Mouse (Mus musculus) embryonic facial prominence, embryonic 15.5 days (tissue): ENCODE results near the gene Magi2. TPM values are rescaled to one million over a fixed set of nuclear protein-coding genes. Genes with fewer than 3 reads are reported as not detected.
A peak's percentile ranks its signal among the peaks of the same experiment; 100 is the strongest.

ENCODE experiments used
- ATAC-seq: fragments of 200-750 bp; cut with Nextera tagmentation; 2 replicates; pipeline ENCODE4 v1.8.0; 2017; ENCODE audit warnings: low read depth, moderate TSS enrichment; ENCODE audit not compliant: insufficient number of reproducible peaks, low FRiP score, low TSS enrichment
- H3K27ac ChIP-seq: fragments of 300-500 bp; sonication (generic); replicated peaks from 2 replicates; pipeline ENCODE4 v1.5.1; 2015; ENCODE audit warnings: mild to moderate bottlenecking, inconsistent platforms
- H3K27me3 ChIP-seq: fragments of 300-500 bp; sonication (generic); 2 replicates; pipeline ENCODE4 v1.6.1; 2015; ENCODE audit warnings: inconsistent platforms
- H3K36me3 ChIP-seq: fragments of 300-500 bp; sonication (generic); 2 replicates; pipeline ENCODE4 v1.6.1; 2015; ENCODE audit warnings: mild to moderate bottlenecking, inconsistent platforms
- H3K4me1 ChIP-seq: fragments of 300-500 bp; sonication (generic); 2 replicates; pipeline ENCODE4 v1.6.1; 2015; ENCODE audit warnings: inconsistent platforms
- H3K4me2 ChIP-seq: fragments of 300-500 bp; sonication (generic); replicated peaks from 2 replicates; pipeline ENCODE4 v1.6.1; 2015; ENCODE audit warnings: mild to moderate bottlenecking, inconsistent platforms
- H3K4me3 ChIP-seq: fragments of 300-500 bp; sonication (generic); replicated peaks from 2 replicates; pipeline ENCODE4 v1.5.1; 2015; ENCODE audit warnings: mild to moderate bottlenecking, inconsistent platforms
- H3K9ac ChIP-seq: fragments of 300-500 bp; sonication (generic); 2 replicates; pipeline ENCODE4 v1.6.1; 2015; ENCODE audit warnings: inconsistent platforms
- H3K9me3 ChIP-seq: fragments of 300-500 bp; sonication (generic); replicated peaks from 2 replicates; pipeline ENCODE4 v1.6.1; 2016; ENCODE audit warnings: inconsistent platforms
- WGBS: fragments of 180-500 bp; shearing (Covaris S2); methylation state at CpG from one replicate; pipeline ENCODE4 v1.1.7; 2015; 5-methylcytosine and 5-hydroxymethylcytosine counted together
- polyA plus RNA-seq: library from polyadenylated mRNA; unstranded; fragments of >200 nt; fragmentation: Nextera tagmentation; extraction: Ambion mirVana; gene quantifications from 2 replicates; pipeline ENCODE4 v1.2.1, GENCODE M21; 2015

Magi2 gene
- 6.8 and 7.3 TPM in 2 replicates for polyA plus RNA-seq

- Histone ChIP-seq H3K9ac (peak within 1 kb of the TSS; percentile 53), H3K4me3 (peak within 1 kb of the TSS; percentile 68), H3K4me2 (peak within 1 kb of the TSS; percentile 91), H3K27me3 (peaks cover 3% of the 10 kb centered on the region; the same call in 1 of the 2 replicates), H3K9me3 (no peaks in the 10 kb centered on the region), H3K27ac (peak within 1 kb of the TSS; percentile 85), H3K36me3 (no peaks in the 10 kb centered on the region), H3K4me1 (peaks cover 25% of the 10 kb centered on the region)
- 1% methylated on average over 23 of the region's 26 CpGs for WGBS
- peak; percentile 47; the same call in 1 of the 2 replicates for ATAC-seq
These were observed at the start of gene Magi2 for GRCm38 (mm10) chr5:19226866-19227243. TSS of gene Magi2 (plus strand) at chr5:19227036.

- Histone ChIP-seq H3K9me3 (no peaks in the 10 kb centered on the region), H3K27me3 (no peaks in the 10 kb centered on the region), H3K4me3 (no peak overlapping the region), H3K9ac (no peak overlapping the region), H3K4me1 (no peaks in the 10 kb centered on the region), H3K4me2 (no peak overlapping the region), H3K27ac (no peak overlapping the region), H3K36me3 (no peaks in the 10 kb centered on the region)
- WGBS = 48% methylated on average over 6 of the region's 6 CpGs
- ATAC-seq = no peak
These were observed 48.2 kb upstream of the Magi2 start for GRCm38 (mm10) chr5:19178594-19178993.

- WGBS = 84% methylated on average over 2 of the region's 2 CpGs
- no peaks in the 10 kb centered on the region for H3K9me3 ChIP-seq
- no peak overlapping the region for H3K9ac ChIP-seq
- no peaks in the 10 kb centered on the region for H3K27me3 ChIP-seq
- H3K27ac ChIP-seq = no peak overlapping the region
- H3K36me3 ChIP-seq = no peaks in the 10 kb centered on the region
- H3K4me1 ChIP-seq = no peaks in the 10 kb centered on the region
- H3K4me3 ChIP-seq = no peak overlapping the region
- H3K4me2 ChIP-seq = no peak overlapping the region
- no peak for ATAC-seq
These were observed 40.7 kb upstream of the Magi2 start for GRCm38 (mm10) chr5:19186175-19186574.

- Histone ChIP-seq H3K4me3 (no peak overlapping the region), H3K4me1 (no peaks in the 10 kb centered on the region), H3K9ac (no peak overlapping the region), H3K9me3 (no peaks in the 10 kb centered on the region), H3K4me2 (no peak overlapping the region), H3K36me3 (no peaks in the 10 kb centered on the region), H3K27ac (no peak overlapping the region), H3K27me3 (no peaks in the 10 kb centered on the region)
- ATAC-seq = no peak
- 85% methylated on average over 3 of the region's 3 CpGs for WGBS
These were observed 15.2 kb upstream of the Magi2 start for GRCm38 (mm10) chr5:19211665-19212064.

GRCm38 (mm10) chr5:19226144-19226865 lies 531 bp upstream of the Magi2 start:
- Histone ChIP-seq H3K9me3 (no peaks in the 10 kb centered on the region), H3K9ac (peak overlapping the region; percentile 53), H3K27ac (peak overlapping the region; percentile 85), H3K27me3 (peaks cover 3% of the 10 kb centered on the region; the same call in 1 of the 2 replicates), H3K36me3 (no peaks in the 10 kb centered on the region), H3K4me3 (peak overlapping the region; percentile 68), H3K4me1 (peaks cover 25% of the 10 kb centered on the region), H3K4me2 (peak overlapping the region; percentile 91)
- peak; percentile 93 for ATAC-seq
- under 1% methylated on average over 35 of the region's 51 CpGs for WGBS

GRCm38 (mm10) chr5:19227281-19227680 lies 445 bp downstream of the Magi2 start:
- Histone ChIP-seq H3K4me2 (peak overlapping the region; percentile 91), H3K4me3 (peak overlapping the region; percentile 68), H3K9ac (peak overlapping the region; percentile 53), H3K27ac (peak overlapping the region; percentile 85), H3K4me1 (peaks cover 25% of the 10 kb centered on the region), H3K9me3 (no peaks in the 10 kb centered on the region), H3K27me3 (peaks cover 3% of the 10 kb centered on the region; the same call in 1 of the 2 replicates), H3K36me3 (no peaks in the 10 kb centered on the region)
- ATAC-seq = no peak
- 1% methylated on average over 21 of the region's 21 CpGs for WGBS

GRCm38 (mm10) chr5:19227791-19228331 lies 1.0 kb downstream of the Magi2 start:
- peaks cover 3% of the 10 kb centered on the region; the same call in 1 of the 2 replicates for H3K27me3 ChIP-seq
- H3K4me3 ChIP-seq = peak overlapping the region; percentile 68
- peaks cover 25% of the 10 kb centered on the region for H3K4me1 ChIP-seq
- no peak overlapping the region for H3K27ac ChIP-seq
- no peaks in the 10 kb centered on the region for H3K9me3 ChIP-seq
- H3K4me2 ChIP-seq = peak overlapping the region; percentile 91
- no peak for ATAC-seq
- H3K9ac ChIP-seq = no peak overlapping the region; the same call in 1 of the 2 replicates
- H3K36me3 ChIP-seq = no peaks in the 10 kb centered on the region
- WGBS = under 1% methylated on average over 14 of the region's 14 CpGs

- Histone ChIP-seq H3K27me3 (no peaks in the 10 kb centered on the region), H3K4me3 (no peak overlapping the region), H3K27ac (no peak overlapping the region), H3K36me3 (no peaks in the 10 kb centered on the region), H3K4me2 (no peak overlapping the region), H3K9ac (no peak overlapping the region), H3K4me1 (no peaks in the 10 kb centered on the region), H3K9me3 (no peaks in the 10 kb centered on the region)
- ATAC-seq = no peak
These were observed 15.0 kb downstream of the Magi2 start for GRCm38 (mm10) chr5:19241797-19242196.

GRCm38 (mm10) chr5:19246426-19246825 lies 19.6 kb downstream of the Magi2 start:
- H3K9me3 ChIP-seq = no peaks in the 10 kb centered on the region
- ATAC-seq = no peak
- no peak overlapping the region for H3K9ac ChIP-seq
- 55% methylated on average over 2 of the region's 2 CpGs for WGBS
- no peak overlapping the region for H3K4me3 ChIP-seq
- no peak overlapping the region for H3K4me2 ChIP-seq
- no peak overlapping the region for H3K27ac ChIP-seq
- no peaks in the 10 kb centered on the region for H3K36me3 ChIP-seq
- H3K4me1 ChIP-seq = no peaks in the 10 kb centered on the region
- H3K27me3 ChIP-seq = no peaks in the 10 kb centered on the region

GRCm38 (mm10) chr5:19247266-19247665 lies 20.4 kb downstream of the Magi2 start:
- H3K9me3 ChIP-seq = no peaks in the 10 kb centered on the region
- no peaks in the 10 kb centered on the region for H3K27me3 ChIP-seq
- no peaks in the 10 kb centered on the region for H3K4me1 ChIP-seq
- no peak overlapping the region for H3K9ac ChIP-seq
- H3K27ac ChIP-seq = no peak overlapping the region
- no peak overlapping the region for H3K4me2 ChIP-seq
- no peaks in the 10 kb centered on the region for H3K36me3 ChIP-seq
- WGBS = 34% methylated on average over 3 of the region's 3 CpGs
- no peak overlapping the region for H3K4me3 ChIP-seq
- no peak for ATAC-seq

GRCm38 (mm10) chr5:19262816-19263215 lies 36.0 kb downstream of the Magi2 start:
- H3K4me1 ChIP-seq = no peaks in the 10 kb centered on the region
- no peaks in the 10 kb centered on the region for H3K36me3 ChIP-seq
- no peak overlapping the region for H3K4me3 ChIP-seq
- ATAC-seq = no peak
- H3K4me2 ChIP-seq = no peak overlapping the region
- 65% methylated on average over 5 of the region's 5 CpGs for WGBS
- H3K27me3 ChIP-seq = no peaks in the 10 kb centered on the region
- H3K9ac ChIP-seq = no peak overlapping the region
- no peaks in the 10 kb centered on the region for H3K9me3 ChIP-seq
- no peak overlapping the region for H3K27ac ChIP-seq
